Mouse (Mus musculus): ENCODE measurements around the gene Dusp3. TPM values are rescaled to one million over a fixed set of nuclear protein-coding genes. Genes with fewer than 3 reads are reported as not detected.

The Dusp3 gene
- total RNA-seq (2021), result 100 to 1,000 TPM; 158 TPM
- long read RNA-seq, full-length matches to known transcripts, result 52 of 88 reads
- long read RNA-seq, partial matches to known transcripts, result 0 of 88 reads
- long read RNA-seq, other reads (novel, unspliced or antisense), result 36 of 88 reads

DNA sequence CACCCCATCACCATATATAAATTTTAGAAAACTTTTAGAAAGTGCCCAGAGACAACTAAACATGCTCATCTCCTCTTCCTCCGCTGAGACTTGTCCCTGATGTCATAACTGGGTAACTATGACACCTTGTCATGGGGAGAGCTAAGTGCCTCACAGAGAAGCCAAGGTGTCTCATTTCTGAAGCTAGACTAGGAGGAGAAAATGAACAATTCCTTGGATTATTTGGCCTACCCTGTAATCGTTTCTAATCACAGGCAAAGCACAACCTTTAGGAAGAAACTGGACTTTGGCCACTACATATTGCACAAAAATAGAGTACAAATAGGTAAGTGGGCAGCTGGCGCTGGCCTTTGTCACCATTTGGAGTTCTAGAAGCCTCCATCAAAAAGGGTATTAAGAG, at the start of gene Dusp3:
Gene Dusp3, minus strand, starts transcription at position 101 of the 400 bp plus-strand sequence.
- DNase-seq (ENCODE audit: low spot score in 2 of 2), result no peak

DNA sequence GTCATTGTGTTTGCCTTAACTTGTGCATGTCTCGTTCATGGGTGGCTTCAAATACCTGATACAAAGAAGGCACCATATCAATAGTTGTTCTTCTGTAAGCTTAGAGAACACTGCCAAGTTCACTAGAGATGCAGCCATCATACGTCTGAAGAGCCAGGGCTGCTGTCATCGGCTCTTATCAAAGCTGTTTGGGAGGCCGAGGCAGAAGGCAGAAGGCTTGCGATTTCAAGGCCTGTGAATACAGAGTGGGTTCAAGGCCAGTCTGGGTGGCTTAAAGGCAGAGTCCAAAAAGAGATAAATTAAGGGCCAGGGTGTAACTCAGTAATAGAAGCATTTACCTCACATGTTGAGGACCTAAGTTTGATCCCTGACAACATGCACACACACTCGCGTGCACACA, 49.5 kb upstream of the Dusp3 start:
- no peak for DNase-seq (ENCODE audit: low spot score in 2 of 2)

DNA sequence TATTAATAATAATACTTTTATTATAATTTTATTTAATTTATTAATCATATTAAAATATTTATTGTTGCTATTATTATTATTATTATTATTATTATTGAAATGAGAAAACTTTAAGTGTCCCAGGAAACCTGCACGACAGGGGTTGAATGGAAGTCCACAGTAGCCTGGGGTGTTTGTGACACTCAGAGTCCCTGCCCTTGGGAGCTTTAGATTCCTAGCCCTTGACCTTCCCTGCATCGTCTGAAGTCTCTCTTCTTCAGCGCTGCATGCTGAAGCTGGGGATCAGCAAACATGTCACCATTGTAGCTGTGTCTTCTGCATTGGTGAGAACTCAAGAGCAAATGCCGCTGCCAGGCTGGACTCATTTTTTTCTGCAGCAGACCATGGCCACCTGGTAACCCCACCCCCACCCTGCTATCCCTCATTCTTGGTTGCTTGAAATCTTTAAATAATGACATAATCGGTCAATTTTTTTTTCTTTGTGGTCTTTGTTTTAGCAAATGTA, 48.7 kb upstream of the Dusp3 start:
- DNase-seq (ENCODE audit: low spot score in 2 of 2), result no peak

DNA sequence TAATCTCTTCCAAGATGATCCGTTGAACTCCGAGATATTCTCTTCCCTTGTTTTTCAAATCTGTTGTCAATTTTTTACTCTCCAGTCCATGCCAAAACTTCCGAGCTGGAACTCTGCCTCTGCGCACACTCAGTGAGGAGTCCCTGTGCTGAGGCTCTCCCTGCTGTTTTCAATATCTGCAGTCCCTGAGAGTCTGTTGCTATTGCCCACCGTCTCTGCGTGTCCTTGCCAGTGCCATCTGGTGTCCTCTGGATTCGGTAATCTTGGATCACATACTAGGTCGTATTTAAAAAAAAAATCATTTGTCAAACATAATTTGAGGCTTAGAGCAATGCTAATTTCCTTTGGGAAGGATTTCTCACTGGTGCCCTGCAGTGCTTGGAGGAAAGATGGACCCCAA, 48.1 kb upstream of the Dusp3 start:
- DNase-seq (ENCODE audit: low spot score in 2 of 2), result peak in 1 of 2 experiments; percentile 74

DNA sequence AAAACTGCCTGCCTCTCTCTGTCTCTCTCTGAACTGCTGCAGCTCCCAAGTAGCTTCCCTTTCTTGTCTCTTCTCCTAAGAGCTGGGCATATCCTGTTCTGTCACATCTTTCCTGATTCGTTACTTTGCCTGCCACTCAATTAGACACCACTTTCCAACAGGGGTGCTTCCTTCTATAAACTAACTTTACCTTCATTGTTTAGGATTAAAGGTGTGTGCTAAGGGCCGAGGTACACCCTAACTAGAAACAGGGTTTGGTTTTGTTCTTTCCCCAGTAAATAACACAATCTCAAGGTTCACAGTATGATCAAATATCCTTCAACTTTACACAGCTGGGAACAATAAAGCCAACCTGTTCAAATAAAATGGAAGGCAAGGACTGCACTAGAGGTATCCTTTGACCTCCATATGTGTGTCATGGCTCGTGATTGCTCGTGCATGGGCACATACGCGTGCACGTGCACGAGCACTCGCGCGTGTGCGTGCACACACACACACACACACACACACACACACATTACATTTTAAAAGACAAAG, 46.3 kb upstream of the Dusp3 start:
- no peak for DNase-seq (ENCODE audit: low spot score in 2 of 2)

DNA sequence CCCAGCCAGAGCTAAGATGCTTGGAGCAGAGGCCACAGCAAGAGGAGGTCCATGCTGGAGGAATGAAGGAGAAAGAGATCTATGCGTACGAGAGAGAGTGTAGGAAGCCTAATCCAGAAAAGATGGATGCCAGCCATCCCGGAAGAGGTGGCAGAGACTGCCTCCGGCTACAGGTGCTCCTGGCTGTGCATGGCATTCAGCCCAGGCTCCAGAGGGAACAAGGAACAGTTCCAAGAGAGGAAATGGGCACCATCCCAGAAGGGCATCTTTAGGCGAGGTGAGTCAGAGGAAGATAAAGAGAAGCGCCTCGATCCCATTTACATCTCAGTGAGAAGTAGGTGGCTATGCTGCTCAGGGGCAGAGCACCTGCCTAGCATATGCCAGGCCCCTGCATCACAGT, 44.3 kb upstream of the Dusp3 start:
- no peak for DNase-seq (ENCODE audit: low spot score in 2 of 2)

DNA sequence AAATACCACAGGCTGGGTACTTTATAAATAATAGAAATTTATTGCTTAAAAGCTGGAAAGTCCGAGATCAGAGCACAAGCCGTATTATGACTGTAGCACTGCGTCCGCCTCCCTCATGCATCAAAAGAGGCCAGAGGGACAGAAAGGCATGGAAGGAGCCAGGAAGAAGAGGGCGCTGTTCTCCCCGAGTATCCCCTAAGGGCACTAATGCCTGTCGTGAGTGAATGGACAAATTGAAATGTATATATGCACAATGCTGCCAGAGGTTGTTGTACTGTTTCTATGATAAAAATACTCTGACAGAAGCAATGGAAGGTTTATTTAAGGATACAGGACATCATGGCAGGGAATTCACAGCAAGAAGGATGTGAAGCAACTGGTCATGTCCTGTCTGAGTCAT, 43.2 kb upstream of the Dusp3 start:
- DNase-seq (ENCODE audit: low spot score in 2 of 2), result no peak

DNA sequence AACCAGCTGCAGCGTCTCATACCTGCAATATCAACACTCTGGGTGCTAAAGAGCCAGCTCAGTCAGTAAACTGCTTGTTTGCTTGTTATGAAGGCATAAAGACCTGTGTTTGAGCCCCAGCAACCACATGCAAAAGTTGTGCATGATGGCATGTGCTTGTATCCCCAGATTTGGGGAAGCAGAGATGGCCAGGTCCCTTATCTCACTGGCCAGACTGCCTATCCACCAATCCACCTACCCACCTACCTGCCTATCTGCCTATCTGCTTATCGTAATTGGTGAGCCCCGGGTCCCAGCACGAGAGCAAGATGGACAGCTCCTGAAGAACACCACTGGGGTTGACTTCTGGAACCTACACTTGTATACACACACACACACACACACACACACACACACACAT, 42.5 kb upstream of the Dusp3 start:
- DNase-seq (ENCODE audit: low spot score in 2 of 2), result no peak

DNA sequence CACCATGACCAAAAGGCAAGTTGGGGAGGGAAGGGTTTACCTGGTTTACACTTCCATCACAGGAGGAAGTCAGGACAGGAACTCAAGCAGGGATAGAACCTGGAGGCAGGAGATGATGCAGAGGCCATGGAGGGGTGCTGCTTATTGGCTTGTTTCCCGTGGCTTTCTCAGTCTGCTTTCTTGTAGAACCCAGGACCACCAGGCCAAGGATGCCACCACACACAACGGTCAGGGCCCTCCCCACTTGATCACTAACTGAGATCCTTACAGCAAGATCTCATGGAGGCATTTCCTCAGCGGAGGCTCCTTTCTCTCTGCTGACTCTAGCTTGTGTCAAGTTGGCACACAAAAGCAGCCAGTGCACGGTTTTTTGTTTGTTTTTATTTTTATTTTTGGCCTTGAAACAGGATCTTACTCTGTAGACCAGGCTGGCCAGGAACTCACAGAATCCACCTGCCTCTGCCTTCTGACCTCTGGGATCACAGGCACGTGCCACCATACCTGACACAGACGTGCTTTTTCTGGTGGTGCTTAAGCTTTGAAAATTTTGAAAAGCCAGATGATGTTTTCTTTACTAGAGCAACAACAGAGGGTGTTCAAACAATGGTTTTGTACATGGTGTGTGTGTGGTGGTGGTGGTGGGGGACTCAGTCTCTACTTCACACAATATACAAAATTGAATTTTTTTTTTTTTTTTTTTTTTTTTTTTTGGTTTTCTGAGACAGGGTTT, 41.4 kb upstream of the Dusp3 start, which contains the start of gene Mpp3:
Gene Mpp3, minus strand, starts transcription at position 375 of the 730 bp plus-strand sequence.
- DNase-seq (ENCODE audit: low spot score in 2 of 2), result no peak

DNA sequence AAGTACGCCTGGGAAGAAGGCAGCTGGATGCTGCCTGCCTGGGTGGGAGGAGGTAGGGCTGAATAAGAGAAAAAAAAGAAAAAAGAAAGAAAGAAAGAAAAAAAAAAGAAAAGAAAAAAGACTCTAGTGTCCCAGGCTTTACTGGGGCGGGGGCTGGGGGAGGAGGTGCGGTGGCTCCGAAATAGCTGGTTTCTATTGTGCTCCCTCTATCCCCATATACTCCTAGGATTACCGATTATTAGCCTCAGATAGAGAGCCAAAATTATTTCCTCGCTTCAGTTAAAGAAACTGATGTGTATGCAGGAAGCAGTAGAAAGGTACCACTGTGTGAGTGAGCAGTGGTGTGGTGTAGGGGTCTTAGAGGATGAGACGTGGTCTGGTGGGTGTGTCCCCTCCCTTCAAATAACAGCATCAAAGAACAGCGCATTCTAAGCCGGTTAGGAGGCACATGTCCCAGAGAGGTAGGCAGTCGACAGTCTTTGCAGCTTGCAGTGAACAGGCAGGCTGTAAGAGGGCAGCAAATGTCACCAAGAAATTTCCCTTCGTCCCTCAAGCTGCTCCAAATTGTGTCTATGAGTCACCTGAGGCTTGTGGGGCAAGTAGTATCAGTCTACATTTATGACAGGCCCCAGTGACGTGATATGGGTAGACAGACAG, 40.7 kb upstream of the Dusp3 start:
- DNase-seq (ENCODE audit: low spot score in 2 of 2), result no peak

DNA sequence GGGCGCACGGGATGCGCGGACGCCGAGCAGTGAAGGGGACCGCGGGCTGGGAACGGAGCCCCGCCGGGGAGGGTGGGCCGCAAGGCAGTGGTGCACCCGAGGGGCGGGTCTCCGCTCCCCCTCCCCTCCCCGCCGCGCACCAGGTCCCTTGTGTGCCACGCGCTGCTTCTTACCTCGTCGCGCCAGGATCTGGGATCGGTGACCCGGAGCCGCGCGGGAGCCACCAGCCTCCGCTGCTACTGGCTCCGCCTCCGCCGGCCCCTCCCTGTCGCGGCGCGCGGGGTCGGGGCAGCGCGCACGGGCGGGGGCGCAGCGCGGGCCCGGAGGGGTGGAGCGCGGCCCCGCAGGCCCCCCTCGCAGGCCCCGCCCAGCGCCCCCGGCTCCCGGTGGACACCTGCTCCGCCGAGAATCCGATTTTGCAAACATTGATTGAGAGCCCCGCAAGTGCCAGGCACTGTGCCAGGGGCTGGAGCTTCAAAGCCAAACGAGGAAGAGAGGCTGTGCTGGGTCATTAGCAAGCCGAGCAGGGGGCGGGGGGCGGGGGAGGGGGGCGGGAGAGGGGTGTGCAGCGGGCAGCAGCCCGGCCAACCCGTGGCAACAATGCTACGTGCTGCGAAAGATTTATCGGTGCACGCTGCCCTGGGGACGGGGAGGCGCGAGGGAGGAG, 40.0 kb upstream of the Dusp3 start:
- peak; percentile 40 to 65 for DNase-seq (ENCODE audit: low spot score in 2 of 2)

DNA sequence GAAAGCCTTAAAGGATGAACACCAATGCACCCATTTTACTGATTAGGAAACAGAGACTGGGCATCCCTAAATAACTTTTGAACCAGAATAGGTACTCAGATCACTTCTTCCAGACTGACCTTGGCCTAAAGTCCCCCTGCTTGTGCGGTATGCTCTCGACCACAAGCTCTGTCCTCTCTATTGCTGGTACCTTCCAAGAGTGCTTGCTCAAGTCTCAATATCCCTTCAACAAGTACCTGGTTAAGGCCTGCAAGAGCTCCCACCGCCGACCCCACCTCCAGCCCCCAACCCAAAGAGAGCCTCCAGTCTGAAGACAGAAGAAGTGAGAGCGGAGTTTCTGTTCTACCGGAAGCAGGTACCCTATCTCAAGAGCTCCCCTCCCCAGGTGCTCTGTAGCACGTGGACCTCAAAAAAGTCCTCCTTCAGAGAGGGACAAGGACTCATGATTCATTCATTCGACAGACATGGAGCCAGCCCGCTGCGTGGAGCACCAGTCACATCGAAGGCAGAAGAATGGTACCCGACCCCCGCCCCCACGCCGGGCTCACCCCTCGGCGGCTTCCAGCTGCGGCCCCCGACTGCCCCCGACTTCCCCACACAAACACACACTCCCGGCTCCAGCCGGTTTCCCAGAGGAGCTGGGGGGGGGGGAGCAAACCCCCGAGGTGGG, 39.3 kb upstream of the Dusp3 start:
- no peak for DNase-seq (ENCODE audit: low spot score in 2 of 2)

DNA sequence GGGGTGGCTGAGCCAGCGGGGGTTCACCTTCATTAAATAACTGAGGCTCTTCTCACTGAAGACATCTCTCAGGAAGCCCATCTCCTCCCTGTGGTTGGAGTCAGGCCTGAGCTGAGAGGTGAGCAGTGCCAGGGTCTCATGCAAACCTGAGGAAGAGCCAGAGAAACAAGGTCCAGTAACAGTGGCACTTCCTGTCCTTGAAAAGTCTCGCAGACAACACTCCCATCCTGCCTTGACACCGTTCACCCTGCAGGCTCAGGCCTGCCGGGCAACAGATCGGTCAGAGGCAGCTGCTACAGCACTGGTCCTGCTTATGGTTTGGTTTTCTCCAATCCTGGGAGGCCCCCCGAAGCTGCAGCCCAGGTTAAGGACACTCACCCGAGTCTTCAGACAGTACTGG, 38.5 kb upstream of the Dusp3 start:
- no peak for DNase-seq (ENCODE audit: low spot score in 2 of 2)

DNA sequence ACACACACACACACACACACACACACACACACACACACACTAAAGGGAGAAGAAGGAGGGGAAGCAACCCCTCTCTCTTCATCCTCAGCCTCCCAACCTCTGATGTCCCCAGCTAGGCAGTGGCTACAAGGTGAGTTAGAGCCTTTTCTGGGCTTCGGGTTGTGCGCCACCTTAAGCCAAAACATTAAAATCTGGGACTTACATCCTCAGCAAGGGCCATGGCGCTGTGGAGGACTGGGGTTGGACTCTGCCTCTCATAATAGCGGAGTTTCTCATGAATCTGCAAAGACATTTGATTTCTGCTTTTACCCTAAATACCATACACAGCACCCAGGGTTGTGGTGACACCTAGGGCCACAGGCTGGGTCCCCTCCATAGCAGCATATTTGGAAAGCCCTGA, 38.1 kb upstream of the Dusp3 start:
- no peak for DNase-seq (ENCODE audit: low spot score in 2 of 2)

DNA sequence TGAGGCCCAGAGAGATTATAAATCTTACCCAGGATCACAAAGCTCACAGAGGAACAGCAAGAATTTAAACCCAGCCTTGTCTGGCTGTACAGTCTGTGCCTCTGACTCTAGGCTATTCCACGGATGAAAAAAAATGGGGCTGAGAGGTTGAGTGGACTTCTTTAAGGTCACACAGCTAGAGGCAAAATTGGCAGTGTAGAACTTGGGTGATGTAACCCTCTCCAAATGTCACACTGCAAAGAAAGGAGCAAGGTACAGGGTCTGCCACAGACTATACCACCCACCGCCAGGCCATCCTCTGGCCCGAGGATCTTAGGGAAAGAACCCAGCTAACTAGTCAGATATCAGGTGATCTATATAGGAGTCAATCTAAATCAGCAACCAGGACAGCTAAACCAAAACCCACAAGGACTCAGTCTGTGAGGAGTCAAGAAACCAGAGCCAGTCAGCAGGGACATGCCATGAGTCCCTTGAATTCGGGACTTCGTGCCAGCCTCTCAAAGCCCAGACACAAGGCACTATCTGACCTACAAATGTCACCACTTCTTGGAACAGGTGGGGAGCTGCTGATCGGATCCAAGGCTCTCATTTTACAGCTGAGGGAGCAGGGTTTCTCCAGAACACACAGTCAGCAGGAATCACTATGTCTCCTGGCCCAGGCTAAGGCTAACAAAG, 37.4 kb upstream of the Dusp3 start:
- DNase-seq (ENCODE audit: low spot score in 2 of 2), result no peak

DNA sequence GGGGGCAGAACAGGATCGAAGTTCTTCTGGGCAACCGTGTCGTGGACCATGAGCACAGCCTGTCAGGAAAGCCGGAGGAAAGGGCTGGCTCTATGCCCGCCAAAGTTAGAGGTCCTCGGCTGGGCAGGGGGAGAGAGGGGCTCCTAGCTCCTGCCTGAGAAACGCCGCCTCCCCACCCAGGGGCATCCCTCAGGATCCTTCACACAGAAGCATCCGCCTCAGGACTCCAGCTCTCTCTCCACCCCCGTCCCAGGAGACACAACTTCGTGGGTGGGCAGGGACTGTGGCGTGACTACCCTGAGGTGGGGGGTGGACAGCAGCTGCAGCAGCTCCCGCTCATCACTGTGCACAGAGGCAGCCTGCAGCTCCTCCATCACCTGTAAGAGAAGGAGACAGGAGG, 36.6 kb upstream of the Dusp3 start:
- DNase-seq (ENCODE audit: low spot score in 2 of 2), result no peak

DNA sequence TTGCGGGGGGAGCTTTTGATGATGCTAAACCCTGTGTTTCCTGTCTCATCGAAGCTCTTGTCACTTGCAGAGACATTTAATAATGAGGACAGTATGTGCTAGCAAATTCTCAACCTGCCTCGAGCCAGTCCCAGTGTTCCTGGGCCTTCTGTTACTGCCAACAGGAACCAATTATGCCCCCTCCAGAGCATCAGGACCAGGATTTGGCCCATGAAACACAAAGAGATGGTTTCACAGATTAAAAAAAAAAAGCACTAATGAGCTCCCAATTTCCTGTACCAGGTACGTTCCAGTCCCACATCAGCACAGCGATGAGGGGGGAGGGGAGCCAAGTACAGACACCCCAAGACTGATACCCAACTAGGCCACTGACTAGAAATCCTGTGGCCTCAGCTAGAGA, 34.4 kb upstream of the Dusp3 start:
- DNase-seq (ENCODE audit: low spot score in 2 of 2), result no peak

DNA sequence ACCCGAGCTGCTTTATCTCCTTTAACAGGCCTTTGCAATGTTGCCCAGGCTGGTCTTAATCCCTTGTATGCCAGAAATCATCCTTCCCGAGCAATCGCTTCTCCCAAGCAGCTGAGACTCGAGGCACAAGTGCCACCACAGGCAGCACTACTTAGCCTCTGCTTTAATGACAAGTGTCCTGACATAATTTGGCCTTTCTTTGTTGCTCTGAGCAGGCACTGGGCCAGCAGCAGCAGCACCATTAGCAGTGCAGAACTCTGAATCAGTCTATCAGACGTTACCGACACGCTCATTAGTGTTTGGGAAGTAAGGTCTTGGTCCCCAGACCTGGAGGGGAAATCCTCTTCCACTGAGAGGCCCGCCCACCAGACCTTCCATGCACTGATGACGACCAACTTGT, 32.9 kb upstream of the Dusp3 start:
- DNase-seq (ENCODE audit: low spot score in 2 of 2), result no peak

DNA sequence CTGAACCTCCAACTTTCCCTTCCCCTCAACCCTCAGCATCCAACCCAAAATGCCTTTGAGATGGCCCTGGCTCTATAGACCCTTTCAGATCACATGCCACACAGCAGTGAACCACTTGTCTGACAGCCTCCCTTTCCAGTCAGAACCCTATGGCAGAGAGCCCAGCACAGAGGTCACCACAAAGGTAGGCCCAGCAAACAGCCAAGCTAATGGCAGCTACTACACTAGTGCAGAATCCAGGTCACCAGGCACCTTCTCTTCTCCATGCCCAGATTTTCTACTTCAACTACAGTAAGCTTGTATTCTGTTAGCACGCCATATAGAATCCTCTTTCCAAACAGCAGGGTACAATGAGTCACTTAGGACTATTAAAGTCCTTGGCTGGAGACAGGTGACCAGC, 29.3 kb upstream of the Dusp3 start:
- DNase-seq (ENCODE audit: low spot score in 2 of 2), result no peak

DNA sequence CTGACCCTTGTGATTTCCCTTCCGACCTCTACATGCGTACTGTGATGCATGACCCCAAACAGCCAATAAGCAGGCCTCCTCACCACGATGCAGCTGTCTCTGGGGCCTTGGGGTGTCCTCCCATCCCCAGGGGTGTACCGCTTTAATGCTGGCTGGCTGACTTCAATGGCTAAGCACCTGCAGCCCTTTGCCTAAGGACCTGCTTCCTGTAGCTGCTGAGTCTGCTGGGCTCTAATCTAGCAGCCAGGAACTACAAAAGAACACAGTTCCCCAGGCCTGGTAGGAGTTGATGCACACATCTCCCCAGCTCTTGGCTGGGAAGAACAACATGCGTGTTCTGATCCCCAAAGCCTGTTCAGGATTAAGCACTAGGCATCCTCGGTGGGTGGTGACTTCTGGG, 28.7 kb upstream of the Dusp3 start:
- DNase-seq (ENCODE audit: low spot score in 2 of 2), result no peak

DNA sequence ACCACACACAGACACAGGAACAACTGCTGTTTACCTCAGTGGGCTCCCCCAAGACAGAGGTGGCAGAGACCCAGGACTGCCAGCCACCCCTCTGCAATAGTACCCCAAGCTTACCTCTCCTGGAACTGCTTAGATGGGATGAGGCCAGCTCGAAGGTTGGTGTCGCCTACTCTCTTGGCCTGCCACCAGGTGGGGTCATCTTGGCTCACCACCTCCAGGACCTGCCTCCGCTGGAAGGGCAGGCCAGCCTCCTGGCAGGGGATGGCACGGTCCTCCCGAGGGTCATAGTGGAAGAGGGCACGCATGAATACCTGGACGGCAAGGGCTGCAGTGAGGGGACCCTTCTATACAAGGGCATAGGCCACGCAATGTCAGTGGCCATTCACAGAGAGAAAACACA, 26.4 kb upstream of the Dusp3 start:
- DNase-seq (ENCODE audit: low spot score in 2 of 2), result no peak
